Mouse (Mus musculus): ENCODE data around the gene Dyrk3.

Dyrk3 gene

DNA sequence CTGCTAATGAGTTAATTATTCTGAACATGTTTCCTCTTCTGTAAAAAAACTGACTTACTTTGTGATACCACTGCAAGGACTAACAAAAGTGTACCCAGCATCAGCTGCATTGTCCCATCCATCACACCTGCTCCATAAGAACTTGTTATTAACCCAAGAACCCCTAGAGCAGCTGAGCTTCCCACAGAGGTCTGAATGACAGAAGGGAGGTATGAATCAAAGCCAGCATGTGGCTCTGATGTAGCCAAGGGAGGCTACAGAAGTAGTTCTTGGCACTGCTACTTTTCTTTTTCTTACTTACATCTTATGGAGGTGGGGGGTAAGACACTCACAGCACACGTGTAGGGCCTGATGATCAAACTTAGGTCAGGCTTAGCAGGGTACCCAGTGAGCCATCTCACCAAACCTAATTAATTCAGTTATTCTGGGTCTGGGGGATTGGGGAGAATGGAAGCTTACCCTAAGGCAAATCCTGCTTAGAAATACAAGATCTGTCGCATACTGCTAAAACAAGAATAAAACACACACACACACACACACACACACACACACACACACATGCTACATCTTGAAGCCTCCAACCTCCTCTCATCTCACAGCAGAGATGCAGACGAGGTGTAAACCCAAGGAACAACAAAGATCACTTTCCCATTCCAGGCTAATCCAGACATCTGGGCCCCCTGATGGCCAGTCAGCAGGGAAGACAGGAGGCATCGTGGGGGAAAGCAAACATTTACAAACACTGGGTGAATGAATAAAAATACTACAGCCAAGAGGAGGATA is 52.0 kb downstream of the Dyrk3 start:
- in situ Hi-C loops (cut with MboI, MseI), result no loop called here

GRCm38 (mm10) chr1:131085272-131085671 is 52.9 kb downstream of the Dyrk3 start:
- in situ Hi-C loops (cut with MboI, MseI), result no loop called here

- in situ Hi-C loops (cut with MboI, MseI), result no loop called here
Measured at GRCm38 (mm10) chr1:131084289-131084688, 53.9 kb downstream of the Dyrk3 start.

DNA sequence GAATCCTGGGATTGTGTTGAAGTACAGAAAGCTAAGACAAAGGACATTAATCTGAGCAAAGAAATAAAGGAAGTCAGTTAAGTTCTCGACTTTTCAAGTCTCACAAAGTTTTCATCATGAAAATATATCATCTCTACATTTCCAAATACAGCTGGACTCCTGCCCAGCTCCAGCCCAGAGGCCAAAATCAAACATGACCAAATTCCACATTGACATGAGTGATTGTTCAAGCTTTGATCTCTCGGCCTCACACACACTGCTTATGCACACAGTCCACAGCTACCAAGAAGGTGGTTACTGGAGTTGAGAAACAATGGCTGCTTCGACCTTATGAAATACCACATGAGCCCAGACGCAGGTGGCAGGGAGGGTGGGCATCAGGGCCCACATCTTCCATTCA is 54.5 kb downstream of the Dyrk3 start:
- in situ Hi-C loops (cut with MboI, MseI), result no loop called here

DNA sequence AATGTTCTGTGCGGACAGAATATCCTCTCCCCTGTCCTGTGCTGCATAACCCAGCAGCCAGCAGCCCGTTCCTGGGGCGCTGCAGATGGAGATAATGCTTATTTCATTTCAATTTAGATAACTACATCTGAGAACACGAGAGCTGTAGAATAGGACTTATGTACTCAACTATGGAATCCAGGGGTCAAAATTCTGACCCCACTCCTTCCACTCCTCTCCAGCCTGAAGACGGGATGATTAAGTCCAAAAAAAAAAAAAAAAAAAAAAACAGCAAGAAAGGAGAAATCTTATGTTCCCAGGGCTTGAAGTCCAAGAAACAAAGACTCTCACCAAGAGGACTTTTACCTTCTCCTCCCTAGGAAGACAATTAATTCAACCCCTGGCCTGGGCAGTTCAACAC is 55.0 kb downstream of the Dyrk3 start:
- in situ Hi-C loops (cut with MboI, MseI), result no loop called here

GRCm38 (mm10) chr1:131080686-131081085 is 57.5 kb downstream of the Dyrk3 start:
- in situ Hi-C loops (cut with MboI, MseI), result no loop called here

- in situ Hi-C loops (cut with MboI, MseI), result no loop called here
Measured at GRCm38 (mm10) chr1:131079762-131080161, 58.4 kb downstream of the Dyrk3 start.

DNA sequence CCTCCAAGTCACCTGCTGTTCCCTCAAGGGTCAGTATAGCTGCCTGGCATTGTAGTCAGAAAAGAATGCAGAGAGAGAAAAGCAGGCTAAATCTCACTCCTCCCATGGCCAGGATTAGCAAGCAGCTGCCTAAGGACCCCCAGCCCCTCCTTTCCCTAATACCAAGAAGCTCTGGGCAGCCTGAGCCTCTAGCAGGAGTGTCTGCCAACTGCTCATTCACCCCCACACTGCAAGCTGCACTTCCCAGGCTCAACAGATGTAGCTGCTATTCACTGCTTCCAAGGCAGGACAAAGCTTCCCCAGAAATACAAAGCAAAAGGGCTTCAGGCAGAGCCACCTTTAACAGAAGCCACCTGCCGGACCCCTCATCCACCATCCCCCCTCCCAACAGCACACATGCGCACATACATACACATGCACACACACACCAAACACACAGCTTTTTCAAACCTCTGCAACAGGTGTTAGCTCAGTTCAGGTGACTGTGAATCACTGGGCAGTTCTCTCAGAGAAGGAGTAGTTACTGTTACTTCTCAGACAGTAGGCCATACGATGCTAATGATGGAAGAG is 59.3 kb downstream of the Dyrk3 start:
- in situ Hi-C loops (cut with MboI, MseI), result no loop called here
